Mouse (Mus musculus) liver, adult 2 months (tissue): Measurements from ENCODE around the gene Lsm10. TPM values are rescaled to one million over a fixed set of nuclear protein-coding genes. Genes with fewer than 3 reads are reported as not detected.
A peak's percentile ranks its signal among the peaks of the same experiment; 100 is the strongest.

Experiments
- DNase-seq: peaks from one replicate; pipeline ENCODE4 v3.0.0-alpha.2; 2011; ENCODE audit warnings: low read depth, low spot score; ENCODE audit errors: extremely low read depth
- H3K27ac ChIP-seq: fragments of 200-500 bp; replicated peaks from 2 replicates; pipeline ENCODE4 v1.5.1; 2012; ENCODE audit warnings: low read depth, mild to moderate bottlenecking, control low read depth, inconsistent platforms, low read length; ENCODE audit not compliant: insufficient read depth
- H3K27me3 ChIP-seq: fragments of 200-500 bp; 2 replicates; pipeline ENCODE4 v1.6.1; 2012; ENCODE audit warnings: mild to moderate bottlenecking, moderate library complexity, low read length, inconsistent platforms; ENCODE audit not compliant: control insufficient read depth, insufficient read depth
- H3K36me3 ChIP-seq: fragments of 200-500 bp; 2 replicates; pipeline ENCODE4 v1.6.1; 2012; ENCODE audit warnings: low read length, inconsistent platforms; ENCODE audit not compliant: control insufficient read depth, insufficient read depth
- H3K4me1 ChIP-seq: fragments of 200-500 bp; 2 replicates; pipeline ENCODE4 v1.6.1; 2011; ENCODE audit warnings: low read length; ENCODE audit not compliant: control insufficient read depth, insufficient read depth
- H3K4me3 ChIP-seq: fragments of 200-500 bp; 2 replicates; pipeline ENCODE4 v1.5.1; 2011; ENCODE audit warnings: low read depth, mild to moderate bottlenecking, control low read depth, low read length, moderate library complexity; ENCODE audit not compliant: insufficient read depth
- H3K79me2 ChIP-seq: fragments of 200-500 bp; 2 replicates; pipeline ENCODE4 v1.6.1; 2012; ENCODE audit warnings: inconsistent platforms, mild to moderate bottlenecking, low read length, moderate library complexity; ENCODE audit not compliant: control insufficient read depth, insufficient read depth
- H3K9ac ChIP-seq: fragments of 200-500 bp; 2 replicates; pipeline ENCODE4 v1.6.1; 2012; ENCODE audit warnings: low read depth, mild to moderate bottlenecking, control low read depth, inconsistent platforms, low read length
- CTCF ChIP-seq: fragments of 200-500 bp; IDR thresholded peaks from 2 replicates; pipeline ENCODE4 v1.5.1; 2011; ENCODE audit warnings: low read depth, low read length, control low read depth
- POLR2A ChIP-seq: fragments of 200-500 bp; IDR thresholded peaks from 2 replicates; pipeline ENCODE4 v1.6.1; 2011; ENCODE audit warnings: low read length, control low read depth; ENCODE audit not compliant: insufficient read depth; ENCODE audit errors: extremely low read depth
- WGBS: fragments of 180-500 bp; shearing (Covaris S2); methylation state at CpG from one replicate; pipeline ENCODE4 v1.1.7; 2018; 5-methylcytosine and 5-hydroxymethylcytosine counted together
- polyA plus RNA-seq: library from polyadenylated mRNA; depleted of rRNA; stranded (reverse); fragments of >200 nt; gene quantifications from 2 replicates; pipeline ENCODE4 v1.2.3, GENCODE M21; 2012; rRNA removed
- total RNA-seq: library from RNA; depleted of rRNA; stranded (reverse); fragments of >200 nt; gene quantifications from 2 replicates; pipeline ENCODE4 v1.2.3, GENCODE M21; 2014; rRNA removed

The Lsm10 gene
- total and polyA plus RNA-seq, 2 experiments, result 20.0 to 28.4 TPM

GRCm38 (mm10) chr4:126141021-126141420 lies 44.6 kb downstream of the Lsm10 start:
- no peaks in the 10 kb centered on the region for H3K27me3 ChIP-seq
- no peak overlapping the region for H3K4me3 ChIP-seq
- DNase-seq, result no peak
- peaks cover 9% of the 10 kb centered on the region; the same call in 1 of the 2 replicates for H3K4me1 ChIP-seq
- H3K36me3 ChIP-seq, result peaks cover 16% of the 10 kb centered on the region
- no peak for TF ChIP-seq CTCF
- TF ChIP-seq POLR2A, result no peak
- WGBS, result 60% methylated on average over 5 of the region's 5 CpGs
- peak overlapping the region; percentile 18; the same call in 1 of the 2 replicates for H3K9ac ChIP-seq
- H3K79me2 ChIP-seq, result no peaks in the 10 kb centered on the region
- peak overlapping the region; percentile 84 for H3K27ac ChIP-seq

GRCm38 (mm10) chr4:126145396-126145795 lies 49.0 kb downstream of the Lsm10 start:
- H3K4me1 ChIP-seq, result peaks cover 12% of the 10 kb centered on the region; the same call in 1 of the 2 replicates
- H3K9ac ChIP-seq, result no peak overlapping the region
- WGBS, result 54% methylated on average over 3 of the region's 4 CpGs
- H3K79me2 ChIP-seq, result no peaks in the 10 kb centered on the region
- no peak overlapping the region for H3K4me3 ChIP-seq
- no peaks in the 10 kb centered on the region for H3K36me3 ChIP-seq
- TF ChIP-seq CTCF, result no peak
- no peak for TF ChIP-seq POLR2A
- DNase-seq, result no peak
- no peaks in the 10 kb centered on the region for H3K27me3 ChIP-seq
- H3K27ac ChIP-seq, result peak overlapping the region; percentile 9; the same call in 1 of the 2 replicates

- Histone ChIP-seq H3K9ac (no peak overlapping the region), H3K36me3 (no peaks in the 10 kb centered on the region), H3K4me1 (peaks cover 6% of the 10 kb centered on the region; the same call in 1 of the 2 replicates), H3K27me3 (no peaks in the 10 kb centered on the region), H3K79me2 (no peaks in the 10 kb centered on the region), H3K27ac (peak overlapping the region; percentile 20; the same call in 1 of the 2 replicates), H3K4me3 (no peak overlapping the region)
- WGBS, result 65% methylated on average over 9 of the region's 9 CpGs
- TF ChIP-seq CTCF (no peak), POLR2A (no peak)
- no peak for DNase-seq
These were observed 50.6 kb downstream of the Lsm10 start for GRCm38 (mm10) chr4:126146974-126147532.

- DNase-seq, result peak; percentile 41
- H3K9ac ChIP-seq, result peak within 1 kb of the TSS; percentile 89
- H3K27me3 ChIP-seq, result no peaks in the 10 kb centered on the region
These were observed 51.2 kb downstream of the Lsm10 start, which contains the start of gene Eva1b for GRCm38 (mm10) chr4:126147533-126148160. Gene Eva1b, plus strand, starts transcription at chr4:126147744.

More at GRCm38 (mm10) chr4:126147533-126148160, 51.2 kb downstream of the Lsm10 start, which contains the start of gene Eva1b:
- Histone ChIP-seq H3K4me1 (peaks cover 6% of the 10 kb centered on the region; the same call in 1 of the 2 replicates), H3K27ac (peak within 1 kb of the TSS; percentile 74), H3K79me2 (no peaks in the 10 kb centered on the region), H3K4me3 (peak within 1 kb of the TSS; percentile 83), H3K36me3 (no peaks in the 10 kb centered on the region)
- WGBS, result 11% methylated on average over 24 of the region's 24 CpGs
- no peak for TF ChIP-seq CTCF
- no peak for TF ChIP-seq POLR2A

Other genes with a start within 250 kb of the Lsm10 start
- gene Csf3r, start 72.1 kb upstream of the Lsm10 start, total RNA-seq, result 0.37 and 0.94 TPM in 2 replicates
- gene Csf3r, start 72.1 kb upstream of the Lsm10 start, polyA plus RNA-seq, result 1.4 and 2.9 TPM in 2 replicates
- gene Mrps15, start 49.7 kb upstream of the Lsm10 start, total RNA-seq, result 31.0 and 31.8 TPM in 2 replicates
- 31.0 and 35.7 TPM in 2 replicates for gene Mrps15, start 49.7 kb upstream of the Lsm10 start, polyA plus RNA-seq
- gene Oscp1, start 38.1 kb upstream of the Lsm10 start, total RNA-seq, result 0.37 and 0.74 TPM in 2 replicates
- 0.20 TPM in 1 of 2 replicates, not detected in the other for gene Oscp1, start 38.1 kb upstream of the Lsm10 start, polyA plus RNA-seq
- gene Stk40, start 7.3 kb downstream of the Lsm10 start, total RNA-seq, result 6.5 and 10.8 TPM in 2 replicates
- 22.5 and 22.9 TPM in 2 replicates for gene Stk40, start 7.3 kb downstream of the Lsm10 start, polyA plus RNA-seq
- gene Eva1b, start 51.1 kb downstream of the Lsm10 start, total RNA-seq, result 8.0 and 9.5 TPM in 2 replicates
- 15.8 and 18.1 TPM in 2 replicates for gene Eva1b, start 51.1 kb downstream of the Lsm10 start, polyA plus RNA-seq
- gene Sh3d21, start 66.9 kb downstream of the Lsm10 start, total RNA-seq, result 0.54 and 0.65 TPM in 2 replicates
- 0.26 and 0.55 TPM in 2 replicates for gene Sh3d21, start 66.9 kb downstream of the Lsm10 start, polyA plus RNA-seq
- gene Thrap3, start 106.1 kb downstream of the Lsm10 start, total RNA-seq, result 74.3 and 78.6 TPM in 2 replicates
- 25.6 and 29.1 TPM in 2 replicates for gene Thrap3, start 106.1 kb downstream of the Lsm10 start, polyA plus RNA-seq
- 7.5 and 8.2 TPM in 2 replicates for gene Map7d1, start 159.7 kb downstream of the Lsm10 start, total RNA-seq
- gene Map7d1, start 159.7 kb downstream of the Lsm10 start, polyA plus RNA-seq, result 18.5 and 19.1 TPM in 2 replicates
- gene Trappc3, start 165.7 kb downstream of the Lsm10 start, total RNA-seq, result 38.2 and 45.8 TPM in 2 replicates
- 24.1 and 30.6 TPM in 2 replicates for gene Trappc3, start 165.7 kb downstream of the Lsm10 start, polyA plus RNA-seq
- gene Col8a2, start 190.2 kb downstream of the Lsm10 start, total RNA-seq, result 0.07 and 0.09 TPM in 2 replicates
- 0.10 and 0.17 TPM in 2 replicates for gene Col8a2, start 190.2 kb downstream of the Lsm10 start, polyA plus RNA-seq
- 12.1 and 13.2 TPM in 2 replicates for gene Adprhl2, start 225.1 kb downstream of the Lsm10 start, total RNA-seq
- gene Adprhl2, start 225.1 kb downstream of the Lsm10 start, polyA plus RNA-seq, result 24.4 and 27.6 TPM in 2 replicates
- gene Tekt2, start 229.1 kb downstream of the Lsm10 start, total RNA-seq, result 0.20 and 0.37 TPM in 2 replicates
- gene Tekt2, start 229.1 kb downstream of the Lsm10 start, polyA plus RNA-seq, result 0.20 and 0.43 TPM in 2 replicates